Mouse (Mus musculus): ENCODE measurements at regions not wholly inside any gene's neighbourhood (a gene's known extent, or its start where the extent isn't known, plus 50 kb on each side); places are given as distances from the start of the nearest gene placed in this dataset.

DNA sequence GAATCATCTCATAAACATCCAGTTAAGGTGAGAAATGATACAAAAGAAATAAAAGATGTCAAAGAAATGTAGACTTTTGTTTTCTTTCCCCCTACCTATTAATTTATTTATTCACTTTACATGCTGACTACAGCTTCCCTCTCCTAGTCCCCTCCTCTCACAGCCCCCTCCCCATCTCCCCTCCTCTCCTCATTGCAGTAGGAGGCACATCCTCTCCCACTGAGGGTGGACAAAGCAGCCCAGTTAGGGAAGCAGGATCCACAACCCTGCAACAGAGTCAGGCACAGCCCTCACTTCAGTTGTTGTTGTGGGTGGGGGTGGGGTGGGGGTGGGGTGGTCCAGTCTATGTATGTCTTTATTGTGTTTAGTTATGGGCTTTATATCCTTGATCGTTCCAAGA, 555.5 kb downstream of the Grin2a start:
- TF ChIP-seq POLR2A (IDR thresholded peaks at IDR 0.05; ENCODE audit: borderline replicate concordance, low read depth, low read length) = no peak
- no peak for TF ChIP-seq CTCF (IDR thresholded peaks at IDR 0.05; ENCODE audit: low read depth, low read length)

Data from bone marrow macrophage, adult 2 months (primary cell).